Mouse (Mus musculus): Measurements from ENCODE around the gene Foxp1.

DNA sequence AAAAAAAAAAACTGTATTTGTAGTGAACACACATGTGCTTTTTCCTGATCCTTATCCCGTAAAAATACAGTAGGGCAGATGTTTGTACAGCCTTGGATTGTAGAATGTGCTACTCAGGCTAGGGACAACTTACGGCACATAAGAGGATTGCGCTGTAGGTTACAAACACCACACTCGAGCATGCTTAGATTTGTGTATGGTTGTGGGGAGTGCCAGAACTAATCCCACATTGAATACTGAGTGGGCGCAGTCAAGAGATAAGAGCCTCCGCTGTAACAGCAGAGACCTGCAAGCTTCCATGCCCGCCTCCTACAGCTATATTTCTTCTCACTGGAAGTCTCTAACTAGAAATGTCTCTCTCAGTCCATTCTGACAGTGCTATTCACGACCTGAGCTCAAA is 286.9 kb downstream of the Foxp1 start:
- TF ChIP-seq POLR2A (IDR thresholded peaks at IDR 0.05; ENCODE audit: borderline replicate concordance, extremely low read depth, insufficient read depth, insufficient read length, poor library complexity, severe bottlenecking) (no peak), CTCF (IDR thresholded peaks at IDR 0.05; ENCODE audit: borderline replicate concordance, extremely low read depth, insufficient read depth, insufficient read length) (no peak)

Data from brain, embryonic 14.5 days (tissue).